In genomic region chr16:32608712-32609400, GRCm38 (mm10) we compare ENCODE assay signal across 8 mouse cellular contexts. TPM values are rescaled to one million over a fixed set of nuclear protein-coding genes. Genes with fewer than 3 reads are reported as not detected.
DNase-seq lines count a peak whose midpoint lies in the region; ATAC-seq and TF ChIP-seq lines count a peak whose summit lies in the region.

Gene Tfrc (plus strand): TSS chr16:32608920.

- WGBS in heart, embryonic 11.5 days (ENCODE audit: insufficient replicate concordance) = under 1% methylated on average over 64 of the region's 73 CpGs
- WGBS in kidney, embryonic 16.5 days = under 1% methylated on average over 72 of the region's 73 CpGs
- under 1% methylated on average over 71 of the region's 73 CpGs for WGBS in liver, adult 2 months

- peak within 1 kb of the TSS; percentile 96 for H3K9ac ChIP-seq in heart, embryonic 11.5 days (ENCODE audit: low read depth, low read length)
- H3K9ac ChIP-seq in kidney, embryonic 16.5 days (replicated peaks; ENCODE audit: low read length) = peak within 1 kb of the TSS; percentile 83
- H3K9ac ChIP-seq in liver, adult 2 months (ENCODE audit: low read depth, low read length) = peak within 1 kb of the TSS; percentile 90

- no peaks in the 10 kb centered on the region for H3K9me3 ChIP-seq in erythroblast, embryonic 14.5 days (ENCODE audit: control insufficient read depth, low read length)
- no peaks in the 10 kb centered on the region for H3K9me3 ChIP-seq in heart, embryonic 11.5 days (replicated peaks; ENCODE audit: control insufficient read depth, low read length)
- no peaks in the 10 kb centered on the region for H3K9me3 ChIP-seq in kidney, embryonic 16.5 days (ENCODE audit: low read length)

- peaks cover 53% of the 10 kb centered on the region for H3K4me1 ChIP-seq in erythroblast, embryonic 14.5 days (ENCODE audit: control insufficient read depth)
- no peaks in the 10 kb centered on the region; the same call in 1 of the 2 replicates for H3K4me1 ChIP-seq in heart, embryonic 11.5 days (ENCODE audit: control insufficient read depth, insufficient read depth, low read length)
- peaks cover 13% of the 10 kb centered on the region for H3K4me1 ChIP-seq in kidney, embryonic 16.5 days (ENCODE audit: insufficient read depth, low read length)
- peaks cover 10% of the 10 kb centered on the region; the same call in 1 of the 2 replicates for H3K4me1 ChIP-seq in liver, adult 2 months (ENCODE audit: control insufficient read depth, insufficient read depth, low read length)

- H3K79me3 ChIP-seq in C2C12 (ENCODE audit: low read depth) = peaks cover 35% of the 10 kb centered on the region

- TF ChIP-seq CTCF in C2C12 (IDR thresholded peaks at IDR 0.05; ENCODE audit: control insufficient read depth, insufficient read depth, insufficient read length) = no peak
- TF ChIP-seq CTCF in brain, embryonic 14.5 days (IDR thresholded peaks at IDR 0.05; ENCODE audit: borderline replicate concordance, extremely low read depth, insufficient read depth, insufficient read length) = no peak
- TF ChIP-seq CTCF in liver, adult 2 months (IDR thresholded peaks at IDR 0.05; ENCODE audit: low read depth, low read length) = no peak

- peak; percentile 100 for DNase-seq in brain, embryonic 14.5 days (ENCODE audit: low read depth)
- peak; percentile 94 for DNase-seq in liver, adult 2 months (ENCODE audit: extremely low read depth, low read depth, low spot score)
- DNase-seq in splenic B cell, adult 2 months (ENCODE audit: low read depth, low spot score) = peak; percentile 99

- peaks cover 3% of the 10 kb centered on the region for H3K36me3 ChIP-seq in C2C12 (ENCODE audit: control insufficient read depth, insufficient read depth)
- peaks cover 51% of the 10 kb centered on the region for H3K36me3 ChIP-seq in erythroblast, embryonic 14.5 days (ENCODE audit: control insufficient read depth)
- no peaks in the 10 kb centered on the region for H3K36me3 ChIP-seq in heart, embryonic 11.5 days (ENCODE audit: control insufficient read depth, insufficient read depth, low read length)
- H3K36me3 ChIP-seq in kidney, embryonic 16.5 days (ENCODE audit: insufficient read depth, low read length) = no peaks in the 10 kb centered on the region
- H3K36me3 ChIP-seq in liver, adult 2 months (ENCODE audit: control insufficient read depth, insufficient read depth, low read length) = no peaks in the 10 kb centered on the region; the same call in 1 of the 2 replicates
- no peaks in the 10 kb centered on the region for H3K36me3 ChIP-seq in myocyte (ENCODE audit: control insufficient read depth, insufficient read depth)
- H3K36me3 ChIP-seq in splenic B cell, adult 2 months (ENCODE audit: control insufficient read depth, insufficient read depth, low read length, poor library complexity, severe bottlenecking) = no peaks in the 10 kb centered on the region

- H3K27me3 ChIP-seq in C2C12 (ENCODE audit: control insufficient read depth, insufficient read depth, insufficient read length) = no peaks in the 10 kb centered on the region
- H3K27me3 ChIP-seq in erythroblast, embryonic 14.5 days (ENCODE audit: control insufficient read depth) = no peaks in the 10 kb centered on the region
- no peaks in the 10 kb centered on the region for H3K27me3 ChIP-seq in heart, embryonic 11.5 days (ENCODE audit: control insufficient read depth, insufficient read depth, low read length)
- H3K27me3 ChIP-seq in kidney, embryonic 16.5 days (ENCODE audit: insufficient read depth, low read length) = no peaks in the 10 kb centered on the region
- H3K27me3 ChIP-seq in liver, adult 2 months (ENCODE audit: control insufficient read depth, insufficient read depth, low read length) = no peaks in the 10 kb centered on the region
- H3K27me3 ChIP-seq in myocyte (ENCODE audit: control insufficient read depth, insufficient read depth, insufficient read length) = no peaks in the 10 kb centered on the region
- H3K27me3 ChIP-seq in splenic B cell, adult 2 months (ENCODE audit: control insufficient read depth, insufficient read depth, low read length, poor library complexity, severe bottlenecking) = no peaks in the 10 kb centered on the region

- H3K4me3 ChIP-seq in C2C12 (ENCODE audit: insufficient read depth, poor library complexity, severe bottlenecking) = peak within 1 kb of the TSS; percentile 85
- peak within 1 kb of the TSS; percentile 100 for H3K4me3 ChIP-seq in erythroblast, embryonic 14.5 days (replicated peaks)
- H3K4me3 ChIP-seq in heart, embryonic 11.5 days (ENCODE audit: low read depth, low read length) = peak within 1 kb of the TSS; percentile 87
- peak within 1 kb of the TSS; percentile 78 for H3K4me3 ChIP-seq in kidney, embryonic 16.5 days (ENCODE audit: low read length)
- peak within 1 kb of the TSS; percentile 65 for H3K4me3 ChIP-seq in liver, adult 2 months (ENCODE audit: insufficient read depth, low read depth, low read length)
- peak within 1 kb of the TSS; percentile 72 for H3K4me3 ChIP-seq in myocyte

- H3K27ac ChIP-seq in heart, embryonic 11.5 days (ENCODE audit: low read depth, low read length) = peak within 1 kb of the TSS; percentile 93
- peak within 1 kb of the TSS; percentile 93 for H3K27ac ChIP-seq in kidney, embryonic 16.5 days (ENCODE audit: low read length)
- H3K27ac ChIP-seq in liver, adult 2 months (replicated peaks; ENCODE audit: insufficient read depth, low read depth, low read length) = peak within 1 kb of the TSS; percentile 79

- H3K79me2 ChIP-seq in C2C12 (ENCODE audit: control insufficient read depth, insufficient read depth) = peaks cover 49% of the 10 kb centered on the region
- H3K79me2 ChIP-seq in liver, adult 2 months (ENCODE audit: control insufficient read depth, insufficient read depth, low read length) = peaks cover 10% of the 10 kb centered on the region
- H3K79me2 ChIP-seq in myocyte (ENCODE audit: control insufficient read depth, insufficient read depth) = peaks cover 48% of the 10 kb centered on the region

- peak; percentile 98 for TF ChIP-seq POLR2A in brain, embryonic 14.5 days (IDR thresholded peaks at IDR 0.05; ENCODE audit: borderline replicate concordance, extremely low read depth, insufficient read depth, insufficient read length, poor library complexity, severe bottlenecking)
- TF ChIP-seq POLR2A in liver, adult 2 months (IDR thresholded peaks at IDR 0.05; ENCODE audit: extremely low read depth, insufficient read depth, low read length) = peak; percentile 98
- TF ChIP-seq POLR2A in myocyte (IDR thresholded peaks at IDR 0.05; ENCODE audit: insufficient read length, low read depth) = peak; percentile 97

- H3ac ChIP-seq in C2C12 (ENCODE audit: control insufficient read depth, insufficient read length, low read depth) (peak within 1 kb of the TSS; percentile 73), myocyte (ENCODE audit: control insufficient read depth, insufficient read length) (peak within 1 kb of the TSS; percentile 38)

- H3K4me2 ChIP-seq in heart, embryonic 11.5 days = peak within 1 kb of the TSS; percentile 64
- peak within 1 kb of the TSS; percentile 83 for H3K4me2 ChIP-seq in kidney, embryonic 16.5 days (replicated peaks; ENCODE audit: low read depth, low read length)
- H3K4me2 ChIP-seq in myocyte (ENCODE audit: low read depth) = peak within 1 kb of the TSS; percentile 96

- peak; percentile 99 for ATAC-seq in heart, embryonic 11.5 days (replicated peaks; ENCODE audit: insufficient number of reproducible peaks, low FRiP score, low TSS enrichment)
- ATAC-seq in kidney, embryonic 16.5 days (ENCODE audit: low FRiP score, low TSS enrichment) = peak; percentile 98

TF ChIP-seq in C2C12, 6 proteins besides CTCF, POLR2A, EP300 and RAD21:
- TF ChIP-seq MYOD1 (IDR thresholded peaks at IDR 0.05; ENCODE audit: control insufficient read depth, insufficient read length, low read depth) (peak; percentile 11), FOSL1 (IDR thresholded peaks at IDR 0.05; ENCODE audit: insufficient read depth, low read length, poor library complexity, severe bottlenecking) (no peak), MYOG (IDR thresholded peaks at IDR 0.05; ENCODE audit: control insufficient read depth, extremely low read depth, insufficient read length) (no peak), MAX (IDR thresholded peaks at IDR 0.05) (peak; percentile 76), CEBPB (IDR thresholded peaks at IDR 0.05; ENCODE audit: low read depth) (no peak), USF1 (IDR thresholded peaks at IDR 0.05; ENCODE audit: low read depth) (no peak)

TF ChIP-seq in myocyte, 11 proteins besides CTCF, POLR2A, EP300 and RAD21:
- TF ChIP-seq E2F4 (IDR thresholded peaks at IDR 0.05; ENCODE audit: insufficient read depth) (peak; percentile 40), TCF12 (IDR thresholded peaks at IDR 0.05; ENCODE audit: insufficient read depth, poor library complexity, severe bottlenecking) (no peak), CEBPB (IDR thresholded peaks at IDR 0.05; ENCODE audit: insufficient read depth, poor library complexity, severe bottlenecking) (no peak), MYOG (IDR thresholded peaks at IDR 0.05; ENCODE audit: control insufficient read depth in 1 of 3, insufficient read depth in 1 of 3, insufficient read length in 2 of 3, low read depth in 2 of 3) (peak in 1 of 3 experiments; percentile 66), REST (IDR thresholded peaks at IDR 0.05; ENCODE audit: insufficient read depth, insufficient read length) (peak; percentile 35), SRF (IDR thresholded peaks at IDR 0.05; ENCODE audit: control insufficient read depth, insufficient read length, low read depth) (no peak), POLR2AphosphoS2 (IDR thresholded peaks at IDR 0.05; ENCODE audit: insufficient read length, low read depth) (peak; percentile 95), MAX (IDR thresholded peaks at IDR 0.05; ENCODE audit: low read depth) (no peak), USF1 (IDR thresholded peaks at IDR 0.05; ENCODE audit: low read depth) (no peak), TCF3 (IDR thresholded peaks at IDR 0.05; ENCODE audit: insufficient read length, low read depth) (no peak), MYOD1 (IDR thresholded peaks at IDR 0.05; ENCODE audit: control insufficient read depth in 1 of 3, insufficient read length in 2 of 3, low read depth in 2 of 3) (peak in 2 of 3 experiments; percentile 51 to 75)
TF ChIP-seq in myocyte: peak in this region for 5.

RNA-seq across cellular contexts. Expression of gene Tfrc, which starts in this region (rescaled TPM):
- polyA plus RNA-seq in C2C12 (2012; fragmentation: generic; extraction: Trizol) (25.1 TPM), myocyte (2012; fragmentation: generic; extraction: Trizol) (55.4 TPM)
- 49.0 and 52.2 TPM in 2 replicates for polyA plus RNA-seq in brain, embryonic 14.5 days (2012; rRNA removed)
- polyA plus RNA-seq in erythroblast, embryonic 14.5 days (2012) = 5.4 and 6.9 TPM in 2 replicates
- 66.7 and 69.2 TPM in 2 replicates for polyA plus RNA-seq in heart, embryonic 11.5 days (2014; fragmentation: Nextera tagmentation; extraction: Ambion mirVana)
- polyA plus RNA-seq in kidney, embryonic 16.5 days (2015; fragmentation: Nextera tagmentation; extraction: Ambion mirVana) = 46.5 and 48.5 TPM in 2 replicates
- 16.0 and 36.5 TPM in 2 replicates for total RNA-seq in liver, adult 2 months (2014; rRNA removed)
- 3.9 and 4.4 TPM in 2 replicates for polyA plus RNA-seq in liver, adult 2 months (2012; rRNA removed)

Comparison
In these comparisons a context has a peak if more than half of its experiments do, and no peak if none do; other contexts are left out.
1. Peak in every context shown above with its lines: DNase-seq, ATAC-seq, H3K4me3 ChIP-seq and H3K27ac ChIP-seq.